Mouse (Mus musculus) MEL (cell line): ENCODE results near the gene Reln. TPM values are rescaled to one million over a fixed set of nuclear protein-coding genes. Genes with fewer than 3 reads are reported as not detected.

Experiments used
- DNase-seq: peaks from one replicate; pipeline ENCODE4 v3.0.0; 2011; ENCODE audit warnings: low read depth, low spot score
- H3K27ac ChIP-seq: 2 replicates; pipeline ENCODE4 v1.5.1; 2012; ENCODE audit warnings: low read depth, mild to moderate bottlenecking, control low read depth, low read length, moderate library complexity; ENCODE audit not compliant: control insufficient read depth
- H3K27me3 ChIP-seq, 2 experiments: fragments of 150-350 bp in 1 of 2; sonication (generic) in 1 of 2; 2 replicates each; pipeline ENCODE4 v1.6.1; 2012; ENCODE audit warnings: low read length in 2 of 2, mild to moderate bottlenecking in 2 of 2, improper control_type of control experiment in 1 of 2, moderate library complexity in 1 of 2; ENCODE audit not compliant: insufficient read depth in 2 of 2, control insufficient read depth in 1 of 2
- H3K36me3 ChIP-seq, 2 experiments: 2 replicates each; pipeline ENCODE4 v1.6.1; 2012 to 2014; ENCODE audit warnings: low read length in 2 of 2, improper control_type of control experiment in 1 of 2, inconsistent platforms in 1 of 2, mild to moderate bottlenecking in 1 of 2; ENCODE audit not compliant: insufficient read depth in 2 of 2, control insufficient read depth in 1 of 2
- H3K4me1 ChIP-seq, 2 experiments: fragments of 150-350 bp in 1 of 2; sonication (generic) in 1 of 2; 2 replicates each; pipeline ENCODE4 v1.6.1; 2012; ENCODE audit warnings: low read length in 2 of 2, improper control_type of control experiment in 1 of 2, mild to moderate bottlenecking in 1 of 2; ENCODE audit not compliant: insufficient read depth in 2 of 2, control insufficient read depth in 1 of 2
- H3K4me3 ChIP-seq, 2 experiments: fragments of 150-350 bp in 1 of 2; sonication (generic) in 1 of 2; 2 replicates each; pipeline ENCODE4 v1.5.1; 2012; ENCODE audit warnings: low read depth in 2 of 2, low read length in 2 of 2, mild to moderate bottlenecking in 2 of 2, moderate library complexity in 2 of 2, control low read depth in 1 of 2, improper control_type of control experiment in 1 of 2; ENCODE audit not compliant: control insufficient read depth in 1 of 2, insufficient read depth in 1 of 2
- H3K79me2 ChIP-seq: 2 replicates; pipeline ENCODE4 v1.6.1; 2012; ENCODE audit warnings: mild to moderate bottlenecking, low read length, moderate library complexity; ENCODE audit not compliant: control insufficient read depth, poor library complexity, insufficient read depth
- H3K9ac ChIP-seq: 2 replicates; pipeline ENCODE4 v1.6.1; 2012; ENCODE audit warnings: low read depth, mild to moderate bottlenecking, control low read depth, low read length, moderate library complexity; ENCODE audit not compliant: control insufficient read depth, poor library complexity, severe bottlenecking
- H3K9me3 ChIP-seq: fragments of 150-350 bp; sonication (generic); replicated peaks from 2 replicates; pipeline ENCODE4 v1.6.1; 2012; ENCODE audit warnings: mild to moderate bottlenecking, low read length, improper control_type of control experiment, moderate library complexity; ENCODE audit not compliant: insufficient read depth
- BHLHE40 ChIP-seq: IDR thresholded peaks from 2 replicates; pipeline ENCODE4 v1.6.1; 2012; ENCODE audit warnings: low read depth, mild to moderate bottlenecking, inconsistent platforms, low read length, improper control_type of control experiment, borderline replicate concordance
- CHD1 ChIP-seq: IDR thresholded peaks from 2 replicates; pipeline ENCODE4 v1.6.1; 2012; ENCODE audit warnings: low read depth, mild to moderate bottlenecking, inconsistent platforms, low read length, improper control_type of control experiment
- E2F4 ChIP-seq: IDR thresholded peaks from 2 replicates; pipeline ENCODE4 v1.6.1; 2011; ENCODE audit warnings: low read depth, low read length, improper control_type of control experiment, borderline replicate concordance
- EP300 ChIP-seq, 2 experiments: IDR thresholded peaks; 2 replicates each; pipeline ENCODE4 v1.6.1; 2011; ENCODE audit warnings: improper control_type of control experiment in 2 of 2, low read length in 2 of 2, low read depth in 1 of 2, mild to moderate bottlenecking in 1 of 2
- ETS1 ChIP-seq: IDR thresholded peaks from 2 replicates; pipeline ENCODE4 v1.6.1; 2012; ENCODE audit warnings: low read depth, mild to moderate bottlenecking, inconsistent platforms, low read length, improper control_type of control experiment, moderate library complexity
- GABPA ChIP-seq: IDR thresholded peaks from 2 replicates; pipeline ENCODE4 v1.6.1; 2012; ENCODE audit warnings: low read depth, mild to moderate bottlenecking, inconsistent platforms, low read length, improper control_type of control experiment, moderate library complexity
- JUND ChIP-seq: IDR thresholded peaks from 2 replicates; pipeline ENCODE4 v1.6.1; 2011; ENCODE audit warnings: low read depth, mild to moderate bottlenecking, improper control_type of control experiment, low read length
- KAT2A ChIP-seq: conservative IDR thresholded peaks from 2 replicates; pipeline ENCODE4 v1.6.1; 2012; ENCODE audit warnings: low read depth, low read length, improper control_type of control experiment, inconsistent platforms
- MAFK ChIP-seq: IDR thresholded peaks from 2 replicates; pipeline ENCODE4 v1.6.1; 2011; ENCODE audit warnings: low read depth, mild to moderate bottlenecking, low read length, improper control_type of control experiment, borderline replicate concordance
- MXI1 ChIP-seq: IDR thresholded peaks from 2 replicates; pipeline ENCODE4 v1.6.1; 2011; ENCODE audit warnings: mild to moderate bottlenecking, low read depth, low read length, improper control_type of control experiment
- MYB ChIP-seq: IDR thresholded peaks from 2 replicates; pipeline ENCODE4 v1.6.1; 2011; ENCODE audit warnings: mild to moderate bottlenecking, low read depth, low read length, improper control_type of control experiment
- NELFE ChIP-seq: IDR thresholded peaks from 2 replicates; pipeline ENCODE4 v1.6.1; 2011; ENCODE audit warnings: low read depth, low read length, improper control_type of control experiment
- POLR2A ChIP-seq, 2 experiments: IDR thresholded peaks; 2 replicates each; pipeline ENCODE4 v1.6.1; 2011 to 2012; ENCODE audit warnings: low read length in 2 of 2, mild to moderate bottlenecking in 2 of 2, control low read depth in 1 of 2, improper control_type of control experiment in 1 of 2, low read depth in 1 of 2, moderate library complexity in 1 of 2; ENCODE audit not compliant: control insufficient read depth in 1 of 2, insufficient read depth in 1 of 2, poor library complexity in 1 of 2
- SIN3A ChIP-seq: IDR thresholded peaks from 2 replicates; pipeline ENCODE4 v1.6.1; 2012; ENCODE audit warnings: low read length, improper control_type of control experiment, inconsistent platforms
- TBP ChIP-seq: IDR thresholded peaks from 2 replicates; pipeline ENCODE4 v1.8.0; 2011; ENCODE audit warnings: low read depth, low read length, improper control_type of control experiment
- UBTF ChIP-seq: IDR thresholded peaks from 2 replicates; pipeline ENCODE4 v1.6.1; 2012; ENCODE audit warnings: low read depth, mild to moderate bottlenecking, inconsistent platforms, low read length, improper control_type of control experiment, moderate library complexity, borderline replicate concordance; ENCODE audit not compliant: insufficient read depth
- USF2 ChIP-seq, 2 experiments: IDR thresholded peaks; 2 replicates each; pipeline ENCODE4 v1.6.1; 2011 to 2012; ENCODE audit warnings: improper control_type of control experiment in 2 of 2, low read length in 2 of 2, borderline replicate concordance in 1 of 2, inconsistent platforms in 1 of 2, low read depth in 1 of 2, mild to moderate bottlenecking in 1 of 2; ENCODE audit not compliant: insufficient read depth in 1 of 2
- ZC3H11A ChIP-seq: IDR thresholded peaks from 2 replicates; pipeline ENCODE4 v1.6.1; 2012; ENCODE audit warnings: low read depth, mild to moderate bottlenecking, inconsistent platforms, low read length, improper control_type of control experiment
- ZMIZ1 ChIP-seq: IDR thresholded peaks from 2 replicates; pipeline ENCODE4 v1.6.1; 2012; ENCODE audit warnings: low read depth, mild to moderate bottlenecking, inconsistent platforms, low read length, improper control_type of control experiment, moderate library complexity
- polyA plus RNA-seq, 2 experiments: library from polyadenylated mRNA; stranded (reverse) in 1 of 2; unstranded in 1 of 2; fragments of >175 nt in 1 of 2; fragments of >200 nt in 1 of 2; gene quantifications; 2 replicates each; pipeline versions ENCODE4 v1.2.1 to v1.2.4; 2012; ENCODE audit warnings: low replicate concordance in 2 of 2, low read depth in 1 of 2; ENCODE audit not compliant: insufficient read length in 2 of 2, insufficient read depth in 1 of 2, missing spikeins in 1 of 2
- total RNA-seq: library from RNA; depleted of rRNA; stranded (reverse); fragments of 300-350 nt; gene quantifications from 2 replicates; pipeline ENCODE4 v1.2.3, GENCODE M21; 2012

The Reln gene
- total and polyA plus RNA-seq, 3 experiments, result not detected

DNA sequence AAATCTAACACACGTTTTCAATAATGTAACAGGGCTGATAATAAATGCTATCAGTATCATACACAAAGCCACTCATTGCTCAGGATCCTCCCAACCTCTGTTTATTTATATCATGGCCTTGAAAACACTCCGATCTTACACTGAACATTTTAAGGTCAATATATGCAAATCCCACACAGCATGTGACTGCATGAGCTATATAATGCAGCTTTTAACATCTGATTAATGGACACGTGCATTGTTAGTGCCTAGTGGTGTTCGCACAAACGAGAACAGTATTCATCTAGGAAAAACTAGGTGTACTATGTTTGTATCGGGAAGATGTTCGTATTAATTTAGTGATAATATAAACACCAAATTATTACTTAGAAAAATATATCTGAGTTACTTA, 395.0 kb downstream of the Reln start:
- TF ChIP-seq MAFK, result no peak
- no peak for TF ChIP-seq KAT2A
- TF ChIP-seq NELFE, result no peak
- no peak for TF ChIP-seq ZC3H11A
- no peak for TF ChIP-seq USF2 (IDR thresholded peaks at IDR 0.05; ENCODE audit: borderline replicate concordance in 1 of 2, insufficient read depth in 1 of 2, low read depth in 1 of 2, low read length in 2 of 2)
- TF ChIP-seq E2F4, result no peak
- Histone ChIP-seq H3K4me1 (no peaks in the 10 kb centered on the region), H3K27me3 (peaks cover 0 to 3% of the 10 kb centered on the region in 2 experiments; a peak in 1 of 4 replicates), H3K27ac (no peak overlapping the region), H3K4me3 (no peak overlapping the region), H3K9ac (no peak overlapping the region), H3K36me3 (no peaks in the 10 kb centered on the region), H3K9me3 (no peaks in the 10 kb centered on the region), H3K79me2 (no peaks in the 10 kb centered on the region)
- DNase-seq, result no peak

DNA sequence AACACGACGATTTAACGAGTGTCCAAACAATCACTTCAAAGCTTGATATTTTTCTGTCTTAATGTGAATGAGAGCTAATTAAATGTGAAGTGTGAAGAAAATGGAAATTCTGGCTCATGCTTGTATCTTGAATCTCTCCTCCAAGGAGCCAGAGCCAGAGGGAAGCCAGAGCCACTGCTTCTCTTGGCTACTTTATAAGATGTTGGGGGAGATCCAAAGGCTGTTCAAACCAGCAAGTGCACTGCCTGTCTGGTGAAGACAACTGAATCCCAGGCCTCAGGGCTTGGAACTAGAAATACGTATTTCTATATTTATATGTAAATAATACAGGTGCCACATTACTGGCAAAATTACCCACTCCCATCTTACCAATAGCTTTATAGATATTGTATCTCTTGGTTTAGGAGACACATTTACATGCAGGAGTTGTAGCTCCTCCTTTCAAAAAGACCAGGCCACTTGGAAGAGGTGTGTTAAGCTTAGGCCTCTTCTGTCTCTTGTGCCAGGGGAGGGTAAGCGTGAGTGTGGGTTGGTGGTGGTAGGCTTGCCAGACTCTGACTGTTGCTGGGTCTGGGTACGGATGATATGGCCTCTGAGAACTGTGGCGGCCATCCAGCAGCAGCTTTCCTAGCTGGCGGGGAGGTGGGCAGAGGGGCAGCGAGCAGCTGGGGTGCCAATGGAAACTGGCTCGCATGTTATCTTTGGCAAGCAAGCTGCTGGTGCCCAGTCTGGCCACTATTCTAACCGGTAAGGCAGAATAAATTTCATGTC, 395.6 kb downstream of the Reln start:
- DNase-seq, result no peak
- Histone ChIP-seq H3K9ac (no peak overlapping the region), H3K4me3 (no peak overlapping the region), H3K27me3 (peaks cover 0 to 1% of the 10 kb centered on the region in 2 experiments; a peak in 1 of 4 replicates), H3K79me2 (no peaks in the 10 kb centered on the region), H3K27ac (no peak overlapping the region), H3K4me1 (no peaks in the 10 kb centered on the region), H3K36me3 (no peaks in the 10 kb centered on the region), H3K9me3 (no peaks in the 10 kb centered on the region)
- TF ChIP-seq UBTF (no peak), POLR2A (IDR thresholded peaks at IDR 0.05; ENCODE audit: control insufficient read depth in 1 of 2, insufficient read depth in 1 of 2, low read depth in 1 of 2, low read length in 2 of 2, poor library complexity in 1 of 2) (no peak), GABPA (no peak), MXI1 (no peak), TBP (no peak), ZMIZ1 (no peak), ETS1 (no peak), MYB (no peak), MAFK (no peak), JUND (no peak), SIN3A (no peak), CHD1 (no peak), EP300 (IDR thresholded peaks at IDR 0.05; ENCODE audit: low read depth in 1 of 2, low read length in 2 of 2) (no peak), BHLHE40 (no peak)
